Mouse (Mus musculus): Measurements from ENCODE around the gene Mak.

GRCm38 (mm10) chr13:41098325-41098724 lies 18.8 kb upstream of the Mak start:
- TF ChIP-seq CTCF (IDR thresholded peaks at IDR 0.05; ENCODE audit: control insufficient read depth, insufficient read depth, insufficient replicate concordance, low read depth, low read length) (no peak), POLR2A (IDR thresholded peaks at IDR 0.05; ENCODE audit: control insufficient read depth, low read depth, low read length) (no peak)
